Mouse (Mus musculus) testis, postnatal 14 days (tissue): ENCODE results near the gene Msmp.
"Not testable (repeated sequence)": the region's sequence is repeated elsewhere in the genome, so short reads cannot be mapped to it uniquely, and the experiment has no call there.

Experiments used
- DNase-seq: peaks from one replicate; pipeline ENCODE4 v3.0.0; 2021; ENCODE audit warnings: low spot score

The Msmp gene

DNA sequence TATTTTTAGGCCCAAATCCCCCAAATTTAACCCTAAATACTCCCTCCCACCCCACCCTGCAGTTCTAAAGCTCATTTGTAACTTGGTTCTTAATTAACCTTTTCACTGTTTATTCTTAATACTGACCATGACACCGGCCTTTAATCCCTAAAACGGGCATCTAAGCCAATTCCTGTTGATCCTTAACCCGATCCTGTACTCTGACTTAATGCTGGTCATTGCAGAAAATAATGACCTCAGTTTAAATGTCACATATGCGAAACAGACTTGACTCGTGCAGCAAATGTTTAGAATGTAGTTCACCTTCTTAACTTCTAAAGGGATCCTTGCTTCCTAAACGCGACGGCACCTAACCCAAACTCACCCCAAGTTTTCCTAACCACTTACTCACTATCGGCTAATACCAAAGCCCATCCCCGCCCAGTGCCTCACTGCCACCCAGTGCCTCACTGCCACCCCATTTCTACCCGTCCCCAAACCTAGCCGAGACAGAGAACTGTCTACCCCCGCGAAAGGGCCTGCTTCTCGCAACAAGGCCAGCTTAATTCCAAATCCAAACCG, 22.8 kb downstream of the Msmp start:
- DNase-seq, result no peak

DNA sequence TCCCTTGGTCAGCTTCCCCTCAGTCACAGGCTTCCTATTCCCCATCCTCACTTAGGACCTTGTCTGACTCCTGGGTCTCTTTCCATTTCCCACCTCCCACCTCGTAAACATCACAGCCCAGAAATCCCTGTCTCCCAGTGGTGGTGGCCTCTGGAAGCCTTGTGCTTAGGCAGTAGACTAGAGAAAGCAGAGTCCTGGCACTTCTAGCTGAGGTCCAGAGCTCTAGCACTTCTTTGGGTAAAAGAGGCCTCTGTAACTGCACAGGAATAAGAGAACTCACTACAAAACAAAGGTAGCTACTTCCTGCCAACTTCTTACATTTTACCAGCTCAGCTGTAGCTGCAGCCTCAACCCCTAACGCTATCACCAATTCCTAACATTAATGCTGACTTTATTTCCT, 23.3 kb downstream of the Msmp start:
- no peak for DNase-seq

DNA sequence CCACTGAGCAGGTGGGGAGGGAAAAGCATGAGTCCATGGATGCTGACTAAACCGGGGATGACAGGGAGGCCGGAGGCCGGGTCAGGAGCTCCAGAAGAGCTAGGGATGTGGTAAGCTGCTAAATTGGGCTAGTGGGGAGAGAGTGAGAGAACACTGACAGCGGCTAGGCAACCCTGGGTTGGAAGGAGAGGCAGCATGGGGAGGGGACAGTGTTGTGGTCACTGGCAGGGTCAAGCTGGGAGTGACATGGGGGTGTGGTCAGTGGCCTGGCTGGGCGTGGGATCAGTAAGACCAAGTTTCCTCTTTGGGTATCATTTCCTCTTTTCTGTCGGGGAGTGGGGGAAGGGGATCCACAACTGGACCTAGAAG, 24.1 kb downstream of the Msmp start:
- no peak for DNase-seq

- DNase-seq, result no peak
These were observed 24.6 kb downstream of the Msmp start for GRCm38 (mm10) chr4:43559519-43560242.

GRCm38 (mm10) chr4:43558631-43559356, 25.5 kb downstream of the Msmp start:
- no peak for DNase-seq

GRCm38 (mm10) chr4:43558028-43558630, 26.2 kb downstream of the Msmp start:
- no peak for DNase-seq

- DNase-seq, result no peak
These were observed 28.4 kb downstream of the Msmp start for GRCm38 (mm10) chr4:43555926-43556325.

DNA sequence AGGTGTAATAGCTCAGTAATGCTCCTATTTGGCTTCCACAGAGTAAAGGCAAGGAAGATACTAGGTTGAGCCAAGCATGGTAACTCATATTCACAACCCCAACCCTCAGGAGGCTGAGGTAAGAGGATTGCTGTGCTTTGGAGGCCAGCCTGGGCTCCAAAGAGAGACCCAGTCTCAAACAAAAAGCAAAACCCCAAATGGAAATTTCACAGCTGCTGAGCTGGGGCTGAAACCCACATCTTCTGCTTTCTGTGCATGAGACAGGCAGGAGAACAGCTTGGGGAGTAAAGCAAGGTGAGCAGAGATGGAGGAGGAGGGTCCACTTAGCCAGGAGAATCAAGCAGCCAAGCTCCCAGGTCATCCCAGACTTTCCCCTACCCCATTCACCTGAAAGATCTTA, 30.4 kb downstream of the Msmp start:
- no peak for DNase-seq

- DNase-seq, result no peak
These were observed 31.9 kb downstream of the Msmp start for GRCm38 (mm10) chr4:43552437-43552836.

- DNase-seq, result not testable (repeated sequence)
These were observed 32.4 kb downstream of the Msmp start for GRCm38 (mm10) chr4:43551854-43552253.

- DNase-seq, result no peak
These were observed 35.2 kb downstream of the Msmp start for GRCm38 (mm10) chr4:43549055-43549454.

GRCm38 (mm10) chr4:43547160-43547559, 37.1 kb downstream of the Msmp start:
- no peak for DNase-seq

- no peak for DNase-seq
These were observed 37.8 kb downstream of the Msmp start for GRCm38 (mm10) chr4:43546375-43547047.

DNA sequence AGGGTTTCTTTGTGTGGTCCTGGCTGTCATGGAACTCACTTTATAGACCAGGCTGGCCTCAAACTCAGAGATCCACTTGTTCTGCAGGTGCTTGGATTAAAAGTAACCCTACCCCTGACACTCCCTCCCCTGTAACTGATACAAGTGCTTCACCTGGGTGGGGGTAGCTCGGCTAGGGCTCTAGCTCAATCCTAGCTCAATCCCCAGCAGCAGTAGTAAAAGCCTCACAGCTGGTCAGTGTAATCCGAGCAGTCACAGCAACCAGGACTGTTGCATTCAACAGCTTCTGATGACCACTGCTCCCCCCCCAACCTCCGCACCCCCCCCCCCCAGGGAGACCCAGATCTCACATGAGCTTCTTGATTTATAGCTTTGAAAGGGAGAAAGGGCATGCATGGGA, 42.2 kb downstream of the Msmp start:
- no peak for DNase-seq

DNA sequence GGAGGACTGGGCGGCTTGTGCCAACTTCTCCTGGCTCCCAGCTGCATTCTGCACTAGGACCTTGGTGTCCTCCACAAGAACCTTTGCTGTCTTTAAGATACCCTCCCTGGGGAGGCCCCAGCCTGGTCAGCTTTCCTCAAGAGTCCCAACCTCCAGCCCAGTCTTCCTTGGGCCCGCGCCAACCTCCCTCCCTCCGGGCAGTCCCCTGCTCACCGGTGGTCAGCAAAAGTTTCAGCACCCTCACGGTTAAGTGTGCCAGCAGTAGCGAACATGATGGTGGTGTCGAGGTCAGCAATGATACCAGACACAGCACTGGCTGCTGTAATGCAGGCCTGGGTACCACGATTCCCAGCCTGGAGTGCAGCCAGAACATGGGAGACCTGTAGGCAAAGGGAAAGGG, 48.3 kb downstream of the Msmp start:
- DNase-seq, result no peak

DNA sequence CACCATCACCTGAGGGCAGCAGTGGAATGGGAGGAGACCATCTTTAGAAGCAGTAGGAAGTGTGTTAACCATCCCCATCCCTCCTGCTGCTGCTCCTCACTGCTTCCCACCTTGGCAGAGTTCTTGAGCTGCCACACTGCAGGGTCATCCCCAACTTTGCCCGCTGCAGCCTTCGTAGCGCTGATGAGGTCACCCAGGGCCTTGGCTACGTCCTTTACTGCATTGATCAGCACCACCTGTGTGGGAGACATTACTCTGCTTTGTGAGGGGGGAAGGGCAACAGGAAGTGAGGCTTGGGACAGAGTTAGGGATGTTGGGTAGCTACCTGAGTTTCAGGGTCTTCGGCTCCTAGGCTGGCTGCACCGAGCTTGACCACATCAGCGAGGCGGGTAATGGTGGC, 48.7 kb downstream of the Msmp start:
- no peak for DNase-seq

GRCm38 (mm10) chr4:43533270-43533669, 51.0 kb downstream of the Msmp start:
- peak; percentile 62 for DNase-seq
